Mouse (Mus musculus): ENCODE measurements around the gene Ndst2. TPM values are rescaled to one million over a fixed set of nuclear protein-coding genes. Genes with fewer than 3 reads are reported as not detected.
"Not testable (repeated sequence)": the region's sequence is repeated elsewhere in the genome, so short reads cannot be mapped to it uniquely, and the experiment has no call there.

Gene Ndst2
- polyA plus RNA-seq, 1 experiment from 2014 or later, result 24.4 TPM

DNA sequence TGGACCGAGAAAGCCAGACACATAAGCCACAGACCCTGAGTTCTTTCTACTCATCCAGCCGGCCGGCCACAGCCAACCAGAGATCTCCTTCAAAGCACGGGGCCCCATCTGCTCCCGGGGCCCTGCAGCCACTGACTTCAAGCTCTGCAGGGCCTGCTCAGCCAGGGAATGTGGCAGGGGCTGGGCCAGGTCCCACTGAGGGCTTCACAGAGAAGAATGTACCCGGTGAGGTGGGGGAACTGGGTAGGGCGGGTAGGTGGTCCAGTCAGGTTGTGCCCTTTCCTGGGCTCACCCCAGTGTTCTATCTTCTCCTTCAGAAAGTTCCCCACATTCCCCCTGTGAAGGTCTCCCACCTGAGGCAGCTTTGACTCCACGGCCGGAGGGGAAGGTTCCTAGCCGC lies 15.9 kb downstream of the Ndst2 start:
- no peak overlapping the region; the same call in 1 of the 2 replicates for H3K9ac ChIP-seq (ENCODE audit: low read length)
- peaks cover 36% of the 10 kb centered on the region for H3K36me3 ChIP-seq (ENCODE audit: control insufficient read depth, insufficient read depth, low read length)
- no peak overlapping the region for H3K4me2 ChIP-seq (ENCODE audit: low read depth)
- no peaks in the 10 kb centered on the region for H3K27me3 ChIP-seq (ENCODE audit: control insufficient read depth, insufficient read depth, low read length)
- no peak overlapping the region for H3K4me3 ChIP-seq (ENCODE audit: low read depth, low read length)
- H3K9me3 ChIP-seq (ENCODE audit: control insufficient read depth, low read length), result no peaks in the 10 kb centered on the region
- H3K4me1 ChIP-seq (ENCODE audit: control insufficient read depth, insufficient read depth, low read length), result no peaks in the 10 kb centered on the region
- DNase-seq (ENCODE audit: low spot score), result no peak
- no peak overlapping the region for H3K27ac ChIP-seq (ENCODE audit: low read depth, low read length)
- WGBS, result 91% methylated on average over 10 of the region's 10 CpGs
- no peak for ATAC-seq (ENCODE audit: insufficient read depth, low FRiP score, low TSS enrichment)

DNA sequence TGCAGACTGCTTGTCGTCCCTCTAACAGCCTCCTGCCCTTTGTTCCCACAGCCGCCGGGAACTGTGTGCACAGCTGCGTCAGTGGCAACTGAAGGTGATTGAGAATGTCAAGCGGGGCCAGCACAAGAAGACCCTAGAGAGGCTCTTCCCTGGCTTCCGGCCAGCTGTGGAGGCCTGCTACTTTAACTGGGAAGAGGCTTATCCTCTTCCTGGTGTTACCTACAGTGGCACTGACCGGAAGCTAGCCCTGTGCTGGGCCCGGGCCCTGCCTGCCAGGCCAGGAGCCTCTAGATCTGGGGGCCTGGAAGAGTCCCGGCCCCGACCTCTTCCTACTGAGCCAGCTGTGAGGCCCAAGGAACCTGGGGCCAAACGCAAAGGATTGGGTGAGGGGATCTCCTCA lies 20.5 kb downstream of the Ndst2 start:
- no peak overlapping the region for H3K9ac ChIP-seq (ENCODE audit: low read length)
- H3K9me3 ChIP-seq (ENCODE audit: control insufficient read depth, low read length), result no peaks in the 10 kb centered on the region
- H3K4me2 ChIP-seq (ENCODE audit: low read depth), result no peak overlapping the region
- no peak for ATAC-seq (ENCODE audit: insufficient read depth, low FRiP score, low TSS enrichment)
- H3K4me3 ChIP-seq (ENCODE audit: low read depth, low read length), result no peak overlapping the region
- WGBS, result 85% methylated on average over 11 of the region's 11 CpGs
- peaks cover 28% of the 10 kb centered on the region for H3K36me3 ChIP-seq (ENCODE audit: control insufficient read depth, insufficient read depth, low read length)
- H3K4me1 ChIP-seq (ENCODE audit: control insufficient read depth, insufficient read depth, low read length), result peaks cover 5% of the 10 kb centered on the region
- no peak overlapping the region for H3K27ac ChIP-seq (ENCODE audit: low read depth, low read length)
- no peak for DNase-seq (ENCODE audit: low spot score)
- H3K27me3 ChIP-seq (ENCODE audit: control insufficient read depth, insufficient read depth, low read length), result no peaks in the 10 kb centered on the region

DNA sequence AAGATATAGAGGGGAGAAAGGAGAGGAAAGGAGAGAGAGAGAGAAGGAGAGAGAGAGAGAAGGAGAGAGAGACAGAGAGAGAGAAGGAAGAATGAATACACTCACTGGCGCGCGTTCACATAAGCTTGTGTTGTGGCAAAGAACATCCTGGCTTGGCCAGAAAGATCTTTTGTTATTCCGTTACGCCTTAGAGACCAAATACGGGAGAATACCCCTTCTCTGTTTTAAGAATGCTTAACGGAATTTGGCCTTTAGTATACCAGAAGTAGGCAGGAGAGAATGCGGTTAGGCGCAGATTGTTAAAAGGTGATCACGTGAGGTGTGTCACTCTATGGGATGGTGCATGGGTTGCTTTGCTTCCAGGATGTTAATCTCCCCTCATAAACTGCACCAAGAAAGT lies 26.1 kb downstream of the Ndst2 start:
- WGBS, result 15% methylated on average over 10 of the region's 10 CpGs
- Histone ChIP-seq H3K36me3 (ENCODE audit: control insufficient read depth, insufficient read depth, low read length) (peaks cover 8% of the 10 kb centered on the region), H3K9me3 (ENCODE audit: control insufficient read depth, low read length) (no peaks in the 10 kb centered on the region), H3K4me3 (ENCODE audit: low read depth, low read length) (peak overlapping the region; percentile 90), H3K27ac (ENCODE audit: low read depth, low read length) (no peak overlapping the region), H3K9ac (ENCODE audit: low read length) (peak overlapping the region; percentile 89), H3K4me1 (ENCODE audit: control insufficient read depth, insufficient read depth, low read length) (peaks cover 10% of the 10 kb centered on the region), H3K4me2 (ENCODE audit: low read depth) (peak overlapping the region; percentile 44), H3K27me3 (ENCODE audit: control insufficient read depth, insufficient read depth, low read length) (no peaks in the 10 kb centered on the region)
- no peak for DNase-seq (ENCODE audit: low spot score)
- no peak for ATAC-seq (ENCODE audit: insufficient read depth, low FRiP score, low TSS enrichment)

- H3K27ac ChIP-seq (ENCODE audit: low read depth, low read length), result peak within 1 kb of the TSS; percentile 68
- no peaks in the 10 kb centered on the region for H3K9me3 ChIP-seq (ENCODE audit: control insufficient read depth, low read length)
- peaks cover 5% of the 10 kb centered on the region for H3K36me3 ChIP-seq (ENCODE audit: control insufficient read depth, insufficient read depth, low read length)
- H3K4me3 ChIP-seq (ENCODE audit: low read depth, low read length), result peak within 1 kb of the TSS; percentile 90
- peaks cover 10% of the 10 kb centered on the region for H3K4me1 ChIP-seq (ENCODE audit: control insufficient read depth, insufficient read depth, low read length)
- under 1% methylated on average over 58 of the region's 80 CpGs for WGBS
- peak; percentile 91 for ATAC-seq (ENCODE audit: insufficient read depth, low FRiP score, low TSS enrichment)
- H3K4me2 ChIP-seq (ENCODE audit: low read depth), result peak within 1 kb of the TSS; percentile 44
- DNase-seq (ENCODE audit: low spot score), result peak; percentile 92
- H3K27me3 ChIP-seq (ENCODE audit: control insufficient read depth, insufficient read depth, low read length), result no peaks in the 10 kb centered on the region
- H3K9ac ChIP-seq (ENCODE audit: low read length), result peak within 1 kb of the TSS; percentile 89
Measured at GRCm38 (mm10) chr14:20707201-20708190, 26.9 kb downstream of the Ndst2 start, which contains the start of gene Zswim8. TSS of gene Zswim8 (plus strand) at chr14:20707552.

GRCm38 (mm10) chr14:20703461-20703860 lies 30.9 kb downstream of the Ndst2 start:
- not testable (repeated sequence) for H3K9me3 ChIP-seq (ENCODE audit: control insufficient read depth, low read length); H3K4me1 ChIP-seq (ENCODE audit: control insufficient read depth, insufficient read depth, low read length); H3K27me3 ChIP-seq (ENCODE audit: control insufficient read depth, insufficient read depth, low read length); H3K36me3 ChIP-seq (ENCODE audit: control insufficient read depth, insufficient read depth, low read length); DNase-seq (ENCODE audit: low spot score); ATAC-seq (ENCODE audit: insufficient read depth, low FRiP score, low TSS enrichment)
- Histone ChIP-seq H3K4me3 (ENCODE audit: low read depth, low read length) (peak overlapping the region; percentile 73), H3K9ac (ENCODE audit: low read length) (peak overlapping the region; percentile 83), H3K4me2 (ENCODE audit: low read depth) (peak overlapping the region; percentile 52), H3K27ac (ENCODE audit: low read depth, low read length) (peak overlapping the region; percentile 78; the same call in 1 of the 2 replicates)
- 7% methylated on average over 8 of the region's 8 CpGs for WGBS

- Histone ChIP-seq H3K36me3 (ENCODE audit: control insufficient read depth, insufficient read depth, low read length) (no peaks in the 10 kb centered on the region), H3K9me3 (ENCODE audit: control insufficient read depth, low read length) (no peaks in the 10 kb centered on the region), H3K4me2 (ENCODE audit: low read depth) (peak within 1 kb of the TSS; percentile 52), H3K4me1 (ENCODE audit: control insufficient read depth, insufficient read depth, low read length) (no peaks in the 10 kb centered on the region; the same call in 1 of the 2 replicates), H3K27me3 (ENCODE audit: control insufficient read depth, insufficient read depth, low read length) (no peaks in the 10 kb centered on the region), H3K4me3 (ENCODE audit: low read depth, low read length) (peak within 1 kb of the TSS; percentile 73), H3K9ac (ENCODE audit: low read length) (peak within 1 kb of the TSS; percentile 83), H3K27ac (ENCODE audit: low read depth, low read length) (peak within 1 kb of the TSS; percentile 78)
- DNase-seq (ENCODE audit: low spot score) (peak; percentile 91), ATAC-seq (ENCODE audit: insufficient read depth, low FRiP score, low TSS enrichment) (peak; percentile 53)
- WGBS, result under 1% methylated on average over 61 of the region's 61 CpGs
Measured at GRCm38 (mm10) chr14:20702741-20703381, 31.5 kb downstream of the Ndst2 start, which contains the start of gene Chchd1. TSS of gene Chchd1 (plus strand) at chr14:20703006.

DNA sequence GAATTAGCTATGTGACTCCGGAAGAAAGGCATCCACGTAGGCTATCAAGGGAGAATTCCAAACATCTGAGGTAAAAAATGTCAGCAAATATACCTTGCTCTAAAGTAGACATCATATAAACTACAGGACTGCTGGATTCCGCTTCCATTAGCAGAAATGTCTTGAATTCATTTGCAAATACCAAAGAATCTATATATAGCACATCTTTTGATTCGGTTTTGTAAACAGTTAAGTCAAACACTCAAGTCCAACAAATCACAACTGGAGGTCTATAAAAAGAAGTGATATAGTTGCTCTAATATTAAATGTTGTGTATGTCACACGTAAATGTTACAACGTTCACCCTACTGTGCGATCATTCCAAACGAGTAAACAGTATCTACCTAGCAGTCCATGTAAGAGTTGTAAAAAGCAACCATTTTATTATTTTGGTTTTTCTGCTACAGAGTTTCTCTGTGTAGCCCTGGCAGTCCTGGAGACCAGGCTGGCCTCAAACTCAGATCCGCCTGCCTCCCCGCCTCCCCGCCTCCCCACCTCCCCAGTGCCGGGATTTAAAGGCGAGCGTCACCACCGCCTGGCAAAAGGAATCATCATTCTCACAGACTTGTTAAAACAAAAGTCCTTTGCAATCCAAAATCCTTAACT lies 32.1 kb downstream of the Ndst2 start:
- DNase-seq (ENCODE audit: low spot score) (no peak), ATAC-seq (ENCODE audit: insufficient read depth, low FRiP score, low TSS enrichment) (peak; percentile 18)
- H3K27ac ChIP-seq (ENCODE audit: low read depth, low read length), result peak overlapping the region; percentile 78
- H3K4me3 ChIP-seq (ENCODE audit: low read depth, low read length), result peak overlapping the region; percentile 73
- no peaks in the 10 kb centered on the region; the same call in 1 of the 2 replicates for H3K4me1 ChIP-seq (ENCODE audit: control insufficient read depth, insufficient read depth, low read length)
- H3K4me2 ChIP-seq (ENCODE audit: low read depth), result peak overlapping the region; percentile 52
- no peaks in the 10 kb centered on the region for H3K27me3 ChIP-seq (ENCODE audit: control insufficient read depth, insufficient read depth, low read length)
- H3K36me3 ChIP-seq (ENCODE audit: control insufficient read depth, insufficient read depth, low read length), result no peaks in the 10 kb centered on the region
- no peaks in the 10 kb centered on the region for H3K9me3 ChIP-seq (ENCODE audit: control insufficient read depth, low read length)
- peak overlapping the region; percentile 83 for H3K9ac ChIP-seq (ENCODE audit: low read length)
- WGBS, result 16% methylated on average over 15 of the region's 15 CpGs

DNA sequence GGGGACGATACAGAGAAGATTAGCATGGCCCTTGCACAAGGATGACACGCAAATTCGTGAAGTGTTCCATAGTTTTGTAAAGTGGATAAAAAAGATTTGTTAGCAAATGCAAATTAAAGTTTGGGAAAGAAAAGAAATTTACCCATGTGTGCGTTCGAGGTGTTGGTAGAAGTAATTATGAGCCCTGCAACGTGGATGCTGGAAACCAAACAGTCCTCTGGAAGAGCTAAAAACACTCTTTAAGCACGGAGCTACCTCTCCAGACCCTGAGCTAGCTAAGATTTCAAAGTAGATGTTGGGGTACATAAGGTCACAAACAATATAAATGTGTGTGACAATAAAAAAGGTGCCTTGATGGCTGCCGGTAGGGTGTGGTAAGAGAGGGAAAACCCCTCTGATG lies 32.8 kb downstream of the Ndst2 start:
- no peak for DNase-seq (ENCODE audit: low spot score)
- no peaks in the 10 kb centered on the region for H3K27me3 ChIP-seq (ENCODE audit: control insufficient read depth, insufficient read depth, low read length)
- no peak overlapping the region for H3K27ac ChIP-seq (ENCODE audit: low read depth, low read length)
- H3K4me1 ChIP-seq (ENCODE audit: control insufficient read depth, insufficient read depth, low read length), result peaks cover 4% of the 10 kb centered on the region; the same call in 1 of the 2 replicates
- H3K36me3 ChIP-seq (ENCODE audit: control insufficient read depth, insufficient read depth, low read length), result no peaks in the 10 kb centered on the region
- H3K4me2 ChIP-seq (ENCODE audit: low read depth), result peak overlapping the region; percentile 52
- H3K9me3 ChIP-seq (ENCODE audit: control insufficient read depth, low read length), result no peaks in the 10 kb centered on the region
- 0 out of 2 replicates have a peak overlapping the region, but pooled peaks have one; percentile 73 for H3K4me3 ChIP-seq (ENCODE audit: low read depth, low read length)
- H3K9ac ChIP-seq (ENCODE audit: low read length), result no peak overlapping the region
- WGBS, result 83% methylated on average over 8 of the region's 8 CpGs
- no peak for ATAC-seq (ENCODE audit: insufficient read depth, low FRiP score, low TSS enrichment)
